Mouse (Mus musculus) bone marrow, adult 2 months (tissue): ENCODE results near the gene Vmn2r108.

Experiments
- CTCF ChIP-seq: fragments of 200-500 bp; IDR thresholded peaks from 2 replicates; pipeline ENCODE4 v1.5.1; 2011; ENCODE audit warnings: low read length, control low read depth; ENCODE audit not compliant: control insufficient read depth, insufficient read depth
- POLR2A ChIP-seq: fragments of 200-500 bp; IDR thresholded peaks from 2 replicates; pipeline ENCODE4 v1.6.1; 2011; ENCODE audit warnings: low read depth, mild to moderate bottlenecking, control low read depth, low read length, borderline replicate concordance; ENCODE audit not compliant: control insufficient read depth

DNA sequence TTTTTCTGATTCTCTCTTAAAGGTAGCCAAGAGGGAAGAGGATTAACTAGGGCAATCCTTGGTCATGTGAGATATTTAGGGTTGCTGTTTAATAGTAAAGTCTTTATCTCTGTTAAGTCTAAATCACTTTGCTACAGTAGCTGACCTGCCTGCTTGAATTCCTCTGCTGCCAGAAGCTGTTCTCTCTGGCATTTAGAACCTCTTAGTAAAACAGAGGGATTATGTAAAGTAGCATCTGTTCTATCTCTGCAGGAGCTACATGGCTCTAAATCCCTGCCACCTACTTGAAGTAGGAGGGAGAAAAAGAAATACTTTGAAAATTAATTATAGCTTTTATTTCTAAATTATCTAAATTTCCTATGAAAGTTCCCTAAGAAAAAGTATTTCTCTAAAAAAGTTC, 41.9 kb downstream of the Vmn2r108 start:
- TF ChIP-seq POLR2A: no peak
- TF ChIP-seq CTCF: no peak
